Mouse (Mus musculus) right cerebral cortex, postnatal 4 days (tissue): ENCODE results near the gene Gpr35.

ENCODE experiments used
- DNase-seq: peaks from one replicate; pipeline ENCODE4 v3.0.0-alpha.2; 2022

Gpr35 gene

DNA sequence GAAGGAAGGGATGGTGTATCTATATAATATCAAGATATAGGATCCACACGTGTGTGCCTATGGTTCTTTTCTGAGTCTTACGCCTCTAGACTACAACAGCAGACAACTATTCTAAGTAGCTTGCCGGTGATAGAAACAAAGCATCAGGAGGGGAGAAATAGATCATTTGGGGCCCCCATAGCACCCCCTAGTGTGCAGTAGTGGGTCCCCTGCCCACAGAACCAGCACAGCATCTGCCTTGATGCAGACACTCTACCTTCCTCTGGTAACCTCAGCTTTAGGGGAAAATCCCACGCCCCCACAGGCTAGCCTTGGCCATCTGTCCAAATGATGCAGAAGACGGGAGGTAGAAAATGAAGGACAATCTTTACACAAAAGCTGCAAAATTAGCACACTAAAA is 34.3 kb downstream of the Gpr35 start:
- DNase-seq = no peak

DNA sequence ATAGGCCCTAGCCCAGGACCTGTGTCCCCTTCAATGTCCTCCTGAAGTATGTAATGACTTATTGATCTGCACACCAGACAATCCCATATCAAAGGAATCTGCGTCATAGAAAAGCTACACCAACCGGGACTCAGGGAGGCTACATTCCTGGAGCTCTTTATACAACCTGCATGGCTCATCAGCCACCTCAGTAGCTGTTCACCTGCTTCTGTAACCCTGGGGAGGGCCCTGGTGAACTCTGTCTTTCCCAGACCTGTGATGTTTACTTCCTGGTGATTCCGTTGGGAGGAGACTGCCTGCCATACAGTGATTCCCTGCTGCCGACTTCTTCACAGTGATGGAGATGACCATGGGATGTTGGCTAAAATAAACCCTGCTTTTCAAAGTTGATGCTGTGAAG is 38.2 kb downstream of the Gpr35 start:
- no peak for DNase-seq

DNA sequence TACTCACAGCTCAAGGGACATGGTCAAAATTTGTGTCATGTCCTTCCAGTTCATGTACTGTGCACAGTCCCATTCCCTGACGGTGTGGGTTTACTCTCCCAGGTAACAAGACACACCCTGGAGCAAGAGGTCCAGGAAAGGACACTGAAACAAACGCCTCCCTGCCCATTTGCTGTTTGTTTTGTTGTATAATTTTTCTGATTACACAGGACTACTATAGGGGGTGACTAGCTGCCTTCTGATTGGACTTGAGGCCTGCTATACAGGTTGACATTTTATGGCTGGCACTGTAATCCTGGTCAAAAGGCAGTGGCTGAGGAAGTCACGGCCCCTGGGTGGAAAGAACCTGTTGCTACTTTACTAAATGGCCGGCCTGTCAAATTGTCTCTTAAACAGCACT is 39.2 kb downstream of the Gpr35 start:
- no peak for DNase-seq

DNA sequence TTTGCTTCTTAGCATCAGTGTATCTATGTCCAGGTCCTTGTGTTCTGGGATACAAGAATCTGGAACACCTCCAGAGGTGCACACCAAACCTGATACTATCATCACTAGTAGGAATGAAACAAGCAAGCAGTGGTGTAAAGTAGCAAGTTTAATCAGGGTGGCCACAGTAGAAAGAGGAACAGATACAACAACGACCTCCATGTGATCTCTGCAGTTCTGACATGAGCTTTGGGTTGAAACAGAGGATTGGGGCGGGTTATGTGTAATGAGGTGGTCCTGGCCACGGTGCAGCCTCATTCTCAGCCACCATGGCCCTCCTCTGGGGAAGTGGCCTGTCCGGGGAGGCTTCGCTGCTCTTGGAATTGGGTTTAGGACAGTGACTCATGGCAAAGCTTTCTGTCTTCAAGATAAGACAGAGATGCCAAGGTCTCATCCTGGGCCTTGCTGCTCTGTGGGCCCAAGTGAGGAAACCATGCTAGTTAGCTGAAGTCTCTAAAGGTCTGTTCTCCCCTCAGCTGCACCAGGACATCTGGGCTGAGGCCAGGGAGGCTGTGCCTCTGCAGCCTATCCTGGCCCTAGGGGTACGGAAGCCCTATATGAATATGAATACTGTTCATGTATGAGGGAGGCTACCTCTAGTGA is 41.7 kb downstream of the Gpr35 start:
- no peak for DNase-seq

DNA sequence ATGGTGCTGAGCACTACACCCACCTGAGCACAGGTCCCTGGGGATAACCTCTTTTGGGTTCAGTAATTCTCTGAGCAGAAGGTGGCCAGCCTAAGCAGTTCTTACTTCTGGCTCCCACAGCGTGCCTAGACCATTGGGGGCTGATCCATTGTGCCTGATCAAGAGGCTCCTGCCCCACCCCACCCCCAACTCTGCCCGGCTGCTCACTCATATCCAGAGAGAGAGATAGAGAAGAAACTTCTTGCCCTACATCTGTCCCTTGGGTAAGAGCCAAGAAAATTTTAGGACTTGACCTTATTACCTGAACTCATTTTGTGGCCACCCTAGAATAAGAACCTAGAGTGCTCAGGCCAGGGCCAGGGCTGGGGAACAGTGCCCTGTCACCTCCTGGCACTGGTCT is 42.2 kb downstream of the Gpr35 start:
- DNase-seq = no peak

DNA sequence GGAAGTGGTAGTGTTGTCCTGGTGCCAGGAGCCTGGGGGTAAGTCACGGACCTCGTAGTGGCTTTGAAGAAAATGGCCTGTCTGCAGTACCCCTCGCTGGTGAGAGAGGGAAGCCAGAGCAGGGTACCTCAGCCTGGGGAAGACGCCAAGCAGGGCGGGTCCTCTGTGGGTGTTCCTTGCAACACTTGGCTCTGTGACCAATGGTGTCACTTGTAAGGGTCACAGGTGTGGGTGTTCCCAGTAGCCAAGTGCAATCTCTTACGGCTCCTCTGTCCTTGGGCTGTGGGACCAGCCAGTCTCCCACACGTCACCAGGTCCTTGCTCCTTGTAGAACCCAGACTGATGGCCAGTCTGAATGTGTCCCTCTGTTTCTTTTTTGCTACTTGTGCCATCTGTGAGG is 55.4 kb downstream of the Gpr35 start, which contains the start of gene Aqp12:
Gene Aqp12, plus strand, starts transcription at position 274 of the 400 bp plus-strand sequence.
- DNase-seq = no peak

- DNase-seq = no peak
Observed at GRCm38 (mm10) chr1:93009196-93009595, 58.5 kb downstream of the Gpr35 start.

- DNase-seq = peak; percentile 51
Observed at GRCm38 (mm10) chr1:93010731-93011130, 60.1 kb downstream of the Gpr35 start.

DNA sequence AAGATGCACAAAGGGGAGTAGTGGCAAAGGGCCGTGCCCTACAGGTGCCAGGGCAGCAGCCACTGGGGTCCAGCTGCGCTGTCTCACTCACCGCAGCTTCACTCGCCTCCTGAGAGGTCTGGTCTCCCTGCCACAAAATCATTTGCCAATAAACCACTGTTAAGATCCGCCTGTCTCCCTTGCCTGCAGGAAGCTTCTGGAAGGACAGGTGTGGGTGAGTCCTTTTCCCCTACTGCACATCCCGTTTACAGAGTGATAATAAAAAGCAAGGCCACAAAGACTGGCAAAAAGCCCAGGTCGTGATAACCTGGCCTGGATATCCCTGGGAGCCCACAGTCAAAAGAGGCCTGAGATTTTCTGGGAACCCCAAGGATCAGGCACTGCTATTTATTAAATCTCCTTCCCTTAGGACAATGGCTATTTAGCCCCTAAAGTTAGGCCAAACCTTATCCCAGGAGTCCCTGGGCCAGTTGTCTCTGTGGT is 61.5 kb downstream of the Gpr35 start:
- DNase-seq = no peak

GRCm38 (mm10) chr1:93013367-93013766 is 62.7 kb downstream of the Gpr35 start:
- no peak for DNase-seq

DNA sequence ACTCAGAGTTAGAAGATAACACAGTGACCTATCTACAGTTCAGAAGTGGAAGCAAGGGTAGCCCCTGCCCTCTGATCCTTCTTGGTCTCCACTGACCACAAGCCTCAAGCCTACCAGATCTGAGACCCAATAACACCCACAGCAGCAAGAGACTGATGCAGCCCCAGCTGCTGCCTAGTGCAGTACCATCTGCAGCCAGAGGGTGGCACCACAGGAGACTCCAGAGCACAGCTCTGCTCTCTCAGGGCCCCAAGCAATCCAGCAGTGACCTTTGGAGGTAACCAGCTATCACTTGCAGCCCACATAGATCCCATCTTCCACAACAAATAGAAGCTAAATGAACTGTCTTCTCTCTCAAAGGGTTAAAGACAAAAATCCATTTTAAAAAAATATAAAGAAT is 63.8 kb downstream of the Gpr35 start:
- peak; percentile 85 for DNase-seq

- DNase-seq = no peak
Observed at GRCm38 (mm10) chr1:93015136-93015535, 64.5 kb downstream of the Gpr35 start.

GRCm38 (mm10) chr1:93018716-93019115 is 68.1 kb downstream of the Gpr35 start:
- no peak for DNase-seq

GRCm38 (mm10) chr1:93020602-93021001 is 69.9 kb downstream of the Gpr35 start:
- DNase-seq = no peak

DNA sequence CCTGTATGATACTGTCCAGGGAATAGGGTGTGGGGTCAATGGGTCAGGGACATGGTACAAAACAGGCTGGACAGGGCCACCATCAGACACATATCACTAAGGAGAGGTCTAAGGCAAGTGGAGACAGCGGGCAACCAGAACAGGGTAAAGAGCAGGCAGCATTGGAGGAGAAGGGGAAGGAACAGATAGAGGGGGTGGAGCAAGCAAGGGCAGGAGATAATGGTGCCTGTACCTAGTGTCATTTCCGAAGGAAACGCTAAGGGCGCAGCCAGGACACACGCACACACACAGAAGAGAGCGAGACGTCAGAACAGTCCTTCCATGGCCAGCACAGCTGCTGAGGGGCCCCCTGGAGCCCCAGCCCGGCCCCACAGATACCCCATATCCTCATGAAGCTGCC is 75.9 kb downstream of the Gpr35 start:
- DNase-seq = no peak

- no peak for DNase-seq
Observed at GRCm38 (mm10) chr1:93029387-93029786, 78.7 kb downstream of the Gpr35 start.

GRCm38 (mm10) chr1:93030060-93030459 is 79.4 kb downstream of the Gpr35 start:
- DNase-seq = no peak

- no peak for DNase-seq
Observed at GRCm38 (mm10) chr1:93031199-93031598, 80.5 kb downstream of the Gpr35 start.

- no peak for DNase-seq
Observed at GRCm38 (mm10) chr1:93033989-93034388, 83.3 kb downstream of the Gpr35 start.

- DNase-seq = no peak
Observed at GRCm38 (mm10) chr1:93035981-93036380, 85.3 kb downstream of the Gpr35 start.
